Mouse (Mus musculus): Measurements from ENCODE around the gene Aanat. TPM values are rescaled to one million over a fixed set of nuclear protein-coding genes. Genes with fewer than 3 reads are reported as not detected.

Gene Aanat
- polyA plus RNA-seq (2014; fragmentation: Nextera tagmentation; extraction: Ambion mirVana) = 0.36 TPM in 1 of 2 replicates, not detected in the other

DNA sequence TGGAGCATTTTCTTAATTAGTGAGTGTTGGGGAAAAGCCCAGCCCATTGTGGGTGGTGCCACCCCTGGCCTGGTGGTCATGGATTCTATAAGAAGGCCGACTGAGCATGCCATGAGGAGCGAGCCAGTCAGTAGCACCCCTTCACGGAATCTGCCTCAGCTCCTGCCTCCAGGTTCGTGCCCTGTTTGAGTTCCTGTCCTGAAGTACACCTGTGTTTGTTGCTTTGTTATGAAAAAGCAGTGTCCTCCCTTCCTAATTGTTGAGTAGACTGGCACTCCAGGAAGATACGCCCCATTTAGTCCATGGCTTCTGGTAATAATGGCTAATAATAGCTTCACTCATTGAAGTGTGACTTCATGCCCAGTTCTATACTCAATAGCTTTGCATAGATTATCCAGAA is at the start of gene Aanat:
Gene Aanat, plus strand, starts transcription at position 123 of the 400 bp plus-strand sequence.
- H3K27ac ChIP-seq (ENCODE audit: low read depth, low read length) = no peak within 1 kb of the TSS
- H3K27me3 ChIP-seq (replicated peaks; ENCODE audit: control insufficient read depth, insufficient read depth, low read length) = no peaks in the 10 kb centered on the region
- WGBS = 68% methylated on average over 5 of the region's 5 CpGs

DNA sequence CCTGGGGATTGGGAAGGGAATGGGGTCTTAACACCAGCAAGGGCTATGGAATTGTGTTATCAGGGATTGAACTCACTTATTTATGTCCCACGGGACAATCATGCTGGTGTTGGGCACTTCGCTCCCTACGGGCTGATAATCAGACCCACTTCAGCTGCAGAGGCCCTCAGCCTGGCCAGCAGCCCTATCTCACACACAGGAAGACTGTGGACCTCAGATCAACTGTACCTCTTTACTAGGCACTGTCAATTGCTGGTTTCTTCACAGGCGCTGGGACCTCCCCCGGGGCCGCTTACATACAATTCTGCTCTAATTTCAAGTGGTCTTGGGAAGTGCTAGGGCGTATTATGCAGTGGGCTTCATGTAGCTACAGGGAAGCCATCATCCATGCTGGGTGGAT is 49.5 kb upstream of the Aanat start:
- DNase-seq (ENCODE audit: low spot score) (no peak), ATAC-seq (no peak)
- Histone ChIP-seq H3K36me3 (ENCODE audit: control insufficient read depth, insufficient read depth, low read length) (peaks cover 50% of the 10 kb centered on the region), H3K4me2 (ENCODE audit: low read length) (no peak overlapping the region), H3K4me1 (ENCODE audit: control insufficient read depth, insufficient read depth, low read length) (peaks cover 19% of the 10 kb centered on the region), H3K27ac (ENCODE audit: low read depth, low read length) (no peak overlapping the region), H3K27me3 (replicated peaks; ENCODE audit: control insufficient read depth, insufficient read depth, low read length) (peaks cover 33% of the 10 kb centered on the region), H3K9ac (ENCODE audit: low read length) (no peak overlapping the region), H3K4me3 (ENCODE audit: low read depth, low read length) (no peak overlapping the region), H3K9me3 (replicated peaks; ENCODE audit: control insufficient read depth, low read length) (no peaks in the 10 kb centered on the region)
- 93% methylated on average over 7 of the region's 7 CpGs for WGBS

More for the DNA sequence above, at the start of gene Aanat:
- Histone ChIP-seq H3K9me3 (replicated peaks; ENCODE audit: control insufficient read depth, low read length) (no peaks in the 10 kb centered on the region), H3K4me2 (ENCODE audit: low read length) (peak within 1 kb of the TSS; percentile 25; the same call in 1 of the 2 replicates), H3K36me3 (ENCODE audit: control insufficient read depth, insufficient read depth, low read length) (no peaks in the 10 kb centered on the region), H3K9ac (ENCODE audit: low read length) (no peak within 1 kb of the TSS), H3K4me3 (ENCODE audit: low read depth, low read length) (no peak within 1 kb of the TSS), H3K4me1 (ENCODE audit: control insufficient read depth, insufficient read depth, low read length) (peaks cover 7% of the 10 kb centered on the region; the same call in 1 of the 2 replicates)
- ATAC-seq = no peak
- DNase-seq (ENCODE audit: low spot score) = no peak

DNA sequence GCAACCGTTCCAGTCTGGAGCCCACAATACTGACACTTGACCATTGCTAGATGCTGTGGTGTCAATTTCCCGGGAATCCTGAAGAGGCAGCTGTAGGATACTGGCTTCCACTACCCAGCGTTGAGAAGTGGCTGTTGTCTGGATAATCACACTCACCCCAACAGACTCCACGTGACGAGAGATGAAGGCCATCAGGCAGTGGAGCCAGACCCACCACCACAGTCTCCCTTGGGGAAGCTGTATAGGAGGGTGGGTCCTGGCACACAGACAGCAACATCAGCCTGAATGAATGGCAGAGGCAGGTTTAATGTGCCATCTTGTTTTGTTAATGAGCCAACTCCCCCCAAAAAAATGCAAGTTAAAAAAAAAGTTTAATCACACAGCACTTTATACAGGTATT is 48.8 kb upstream of the Aanat start:
- 77% methylated on average over 5 of the region's 5 CpGs for WGBS
- no peak overlapping the region for H3K27ac ChIP-seq (ENCODE audit: low read depth, low read length)
- H3K4me1 ChIP-seq (ENCODE audit: control insufficient read depth, insufficient read depth, low read length) = peaks cover 12% of the 10 kb centered on the region
- H3K9ac ChIP-seq (ENCODE audit: low read length) = no peak overlapping the region
- H3K36me3 ChIP-seq (ENCODE audit: control insufficient read depth, insufficient read depth, low read length) = peaks cover 57% of the 10 kb centered on the region
- no peak overlapping the region for H3K4me2 ChIP-seq (ENCODE audit: low read length)
- ATAC-seq (no peak), DNase-seq (ENCODE audit: low spot score) (no peak)
- H3K27me3 ChIP-seq (replicated peaks; ENCODE audit: control insufficient read depth, insufficient read depth, low read length) = peaks cover 26% of the 10 kb centered on the region
- no peaks in the 10 kb centered on the region for H3K9me3 ChIP-seq (replicated peaks; ENCODE audit: control insufficient read depth, low read length)
- H3K4me3 ChIP-seq (ENCODE audit: low read depth, low read length) = no peak overlapping the region

DNA sequence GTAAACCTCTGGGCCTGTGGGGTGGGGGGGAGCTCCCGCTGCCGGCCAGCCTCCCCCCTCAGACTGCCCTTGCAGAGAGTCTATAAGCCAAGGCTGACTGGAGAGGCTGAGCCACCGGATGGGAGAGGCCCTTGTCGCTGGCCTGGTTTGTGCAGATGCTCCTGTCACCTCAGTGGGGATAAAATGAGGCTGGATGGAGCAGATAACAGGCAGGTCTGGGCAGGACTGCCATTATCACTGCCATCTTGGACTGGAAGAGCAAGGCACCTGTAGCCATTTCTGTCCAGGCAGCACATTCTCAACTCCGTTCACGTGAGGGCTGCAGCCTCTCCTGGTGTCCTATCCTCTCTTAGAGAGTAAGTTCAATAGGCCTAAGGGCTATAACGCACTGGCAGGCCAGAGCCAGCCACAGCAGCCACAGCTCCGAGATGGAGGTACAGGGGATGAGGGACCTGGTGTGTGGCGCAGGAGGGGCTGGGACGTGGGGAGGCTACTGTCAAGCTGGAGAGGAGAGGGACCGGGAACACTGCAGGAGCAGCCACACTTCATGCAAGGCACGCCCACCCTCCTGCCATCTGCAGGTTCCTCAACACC is 48.0 kb upstream of the Aanat start:
- Histone ChIP-seq H3K36me3 (ENCODE audit: control insufficient read depth, insufficient read depth, low read length) (peaks cover 65% of the 10 kb centered on the region), H3K27me3 (replicated peaks; ENCODE audit: control insufficient read depth, insufficient read depth, low read length) (peaks cover 18% of the 10 kb centered on the region), H3K4me2 (ENCODE audit: low read length) (no peak overlapping the region), H3K9me3 (replicated peaks; ENCODE audit: control insufficient read depth, low read length) (no peaks in the 10 kb centered on the region), H3K27ac (ENCODE audit: low read depth, low read length) (no peak overlapping the region), H3K9ac (ENCODE audit: low read length) (no peak overlapping the region), H3K4me3 (ENCODE audit: low read depth, low read length) (no peak overlapping the region), H3K4me1 (ENCODE audit: control insufficient read depth, insufficient read depth, low read length) (peaks cover 8% of the 10 kb centered on the region)
- 89% methylated on average over 12 of the region's 12 CpGs for WGBS
- DNase-seq (ENCODE audit: low spot score) = no peak
- ATAC-seq = no peak

DNA sequence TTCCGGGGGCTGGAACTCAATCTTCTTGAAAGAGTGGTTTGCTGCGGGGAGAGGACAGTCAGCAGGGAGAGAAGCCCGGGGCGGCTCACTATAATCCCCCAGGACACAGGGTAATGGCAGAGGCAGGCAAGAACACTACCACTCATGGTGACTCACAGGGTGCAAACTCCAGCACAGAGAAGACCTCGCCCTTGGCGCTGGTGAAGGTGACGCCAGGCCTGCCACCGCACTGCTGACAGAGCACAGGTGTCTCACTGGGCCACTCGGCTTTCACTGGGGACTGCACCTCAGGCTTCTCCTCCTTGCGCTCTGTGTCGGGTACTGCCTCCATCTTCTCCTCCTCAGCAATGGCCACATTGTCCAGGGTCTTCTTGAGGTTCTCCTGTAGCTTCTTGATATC is 45.0 kb upstream of the Aanat start:
- no peaks in the 10 kb centered on the region for H3K4me1 ChIP-seq (ENCODE audit: control insufficient read depth, insufficient read depth, low read length)
- H3K9me3 ChIP-seq (replicated peaks; ENCODE audit: control insufficient read depth, low read length) = no peaks in the 10 kb centered on the region
- no peak overlapping the region for H3K9ac ChIP-seq (ENCODE audit: low read length)
- peaks cover 91% of the 10 kb centered on the region for H3K36me3 ChIP-seq (ENCODE audit: control insufficient read depth, insufficient read depth, low read length)
- WGBS = 95% methylated on average over 11 of the region's 11 CpGs
- H3K4me2 ChIP-seq (ENCODE audit: low read length) = no peak overlapping the region
- DNase-seq (ENCODE audit: low spot score) (no peak), ATAC-seq (no peak)
- no peak overlapping the region for H3K4me3 ChIP-seq (ENCODE audit: low read depth, low read length)
- no peak overlapping the region for H3K27ac ChIP-seq (ENCODE audit: low read depth, low read length)
- no peaks in the 10 kb centered on the region for H3K27me3 ChIP-seq (replicated peaks; ENCODE audit: control insufficient read depth, insufficient read depth, low read length)

DNA sequence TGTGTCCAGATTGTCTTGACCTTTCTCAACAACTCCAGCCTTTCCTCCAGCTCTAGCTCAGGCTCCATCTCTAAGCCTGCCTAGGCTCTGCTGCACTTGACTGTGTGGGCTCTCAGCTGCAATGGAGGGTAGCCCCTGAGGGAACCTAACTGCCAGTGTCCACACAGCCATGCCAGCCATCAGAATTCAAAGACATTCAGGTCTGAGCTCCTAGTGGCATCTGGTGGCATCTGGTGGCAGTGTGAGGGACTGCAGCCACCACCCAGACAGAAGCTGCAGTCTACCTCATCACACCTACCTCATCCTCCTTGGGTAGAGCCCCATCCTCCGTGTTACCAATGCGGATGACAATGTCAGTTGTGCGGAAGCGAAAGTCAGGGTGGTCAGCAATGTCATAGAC is 43.1 kb upstream of the Aanat start:
- Histone ChIP-seq H3K4me3 (ENCODE audit: low read depth, low read length) (no peak overlapping the region), H3K4me1 (ENCODE audit: control insufficient read depth, insufficient read depth, low read length) (no peaks in the 10 kb centered on the region), H3K9me3 (replicated peaks; ENCODE audit: control insufficient read depth, low read length) (no peaks in the 10 kb centered on the region), H3K4me2 (ENCODE audit: low read length) (no peak overlapping the region), H3K27ac (ENCODE audit: low read depth, low read length) (no peak overlapping the region), H3K36me3 (ENCODE audit: control insufficient read depth, insufficient read depth, low read length) (peaks cover 90% of the 10 kb centered on the region), H3K9ac (ENCODE audit: low read length) (no peak overlapping the region), H3K27me3 (replicated peaks; ENCODE audit: control insufficient read depth, insufficient read depth, low read length) (no peaks in the 10 kb centered on the region)
- WGBS = 91% methylated on average over 4 of the region's 4 CpGs
- ATAC-seq = no peak
- DNase-seq (ENCODE audit: low spot score) = peak; percentile 52

DNA sequence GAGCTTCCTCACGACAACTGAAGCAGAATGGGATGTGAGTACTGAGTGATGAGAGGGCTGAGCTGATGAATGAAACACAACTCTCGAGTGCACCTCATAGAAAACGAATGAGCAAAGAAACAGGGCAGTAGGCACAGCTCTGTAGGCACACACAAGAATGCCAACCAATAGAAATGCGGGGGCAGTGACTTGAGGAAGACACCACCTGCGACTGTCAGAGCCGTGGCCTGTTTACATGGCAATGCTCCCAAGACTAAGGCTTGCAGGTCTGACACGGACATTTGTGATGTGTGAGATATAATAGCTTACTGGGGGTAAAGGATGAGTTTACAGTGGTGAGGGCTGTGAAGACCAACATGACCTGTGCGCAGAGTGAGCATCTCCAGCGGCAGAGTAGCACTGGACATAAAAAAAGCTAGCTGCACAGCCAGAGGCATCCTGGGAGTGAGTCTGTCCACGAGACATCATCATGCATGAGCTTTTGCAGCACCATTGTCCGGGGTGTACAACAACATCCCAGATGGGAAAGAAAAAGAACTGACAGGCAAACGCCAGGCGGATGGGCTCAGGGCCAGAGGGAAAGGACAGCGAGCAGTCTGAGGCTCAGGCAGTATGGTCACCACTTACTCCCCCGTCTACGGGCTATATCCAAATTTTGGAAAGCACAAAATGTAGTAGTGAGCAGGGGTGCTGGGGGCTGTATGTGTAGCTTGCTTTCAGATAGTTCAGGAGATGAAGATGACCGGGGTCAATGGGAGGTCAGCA is 38.8 kb upstream of the Aanat start:
- Histone ChIP-seq H3K27me3 (replicated peaks; ENCODE audit: control insufficient read depth, insufficient read depth, low read length) (no peaks in the 10 kb centered on the region), H3K4me3 (ENCODE audit: low read depth, low read length) (no peak overlapping the region), H3K27ac (ENCODE audit: low read depth, low read length) (no peak overlapping the region), H3K9ac (ENCODE audit: low read length) (no peak overlapping the region), H3K4me1 (ENCODE audit: control insufficient read depth, insufficient read depth, low read length) (no peaks in the 10 kb centered on the region), H3K36me3 (ENCODE audit: control insufficient read depth, insufficient read depth, low read length) (peaks cover 47% of the 10 kb centered on the region), H3K4me2 (ENCODE audit: low read length) (no peak overlapping the region), H3K9me3 (replicated peaks; ENCODE audit: control insufficient read depth, low read length) (no peaks in the 10 kb centered on the region)
- ATAC-seq (no peak), DNase-seq (ENCODE audit: low spot score) (no peak)
- 86% methylated on average over 17 of the region's 17 CpGs for WGBS

DNA sequence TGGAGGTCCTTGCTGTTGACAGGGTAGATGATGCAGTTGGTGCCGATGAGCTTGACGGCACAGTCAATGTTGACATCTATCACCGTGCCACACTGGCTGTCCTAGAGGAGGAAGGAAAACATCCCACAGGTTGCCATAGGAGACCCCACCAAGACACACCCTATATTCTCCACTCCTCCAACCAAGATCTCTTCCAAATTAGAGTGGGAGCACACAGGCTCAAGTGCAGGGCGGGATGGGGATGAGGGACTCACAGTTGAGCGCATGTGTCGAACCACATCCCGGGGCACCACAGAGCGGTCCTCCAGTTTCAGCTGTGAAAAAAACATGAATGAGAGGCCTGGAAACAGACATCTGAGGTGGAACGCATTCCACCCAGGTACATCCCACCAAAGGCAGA is 37.5 kb upstream of the Aanat start:
- DNase-seq (ENCODE audit: low spot score) (no peak), ATAC-seq (no peak)
- Histone ChIP-seq H3K4me1 (ENCODE audit: control insufficient read depth, insufficient read depth, low read length) (no peaks in the 10 kb centered on the region), H3K27ac (ENCODE audit: low read depth, low read length) (no peak overlapping the region), H3K27me3 (replicated peaks; ENCODE audit: control insufficient read depth, insufficient read depth, low read length) (no peaks in the 10 kb centered on the region), H3K9me3 (replicated peaks; ENCODE audit: control insufficient read depth, low read length) (no peaks in the 10 kb centered on the region), H3K36me3 (ENCODE audit: control insufficient read depth, insufficient read depth, low read length) (peaks cover 34% of the 10 kb centered on the region), H3K9ac (ENCODE audit: low read length) (no peak overlapping the region), H3K4me3 (ENCODE audit: low read depth, low read length) (no peak overlapping the region), H3K4me2 (ENCODE audit: low read length) (no peak overlapping the region)
- WGBS = 96% methylated on average over 9 of the region's 9 CpGs
